Mouse (Mus musculus): ENCODE measurements around the gene Mrpl38. TPM values are rescaled to one million over a fixed set of nuclear protein-coding genes. Genes with fewer than 3 reads are reported as not detected.
"Not testable (repeated sequence)": the region's sequence is repeated elsewhere in the genome, so short reads cannot be mapped to it uniquely, and the experiment has no call there.

Mrpl38 gene
- polyA plus RNA-seq, 1 experiment from 2014 or later = 89.0 TPM

DNA sequence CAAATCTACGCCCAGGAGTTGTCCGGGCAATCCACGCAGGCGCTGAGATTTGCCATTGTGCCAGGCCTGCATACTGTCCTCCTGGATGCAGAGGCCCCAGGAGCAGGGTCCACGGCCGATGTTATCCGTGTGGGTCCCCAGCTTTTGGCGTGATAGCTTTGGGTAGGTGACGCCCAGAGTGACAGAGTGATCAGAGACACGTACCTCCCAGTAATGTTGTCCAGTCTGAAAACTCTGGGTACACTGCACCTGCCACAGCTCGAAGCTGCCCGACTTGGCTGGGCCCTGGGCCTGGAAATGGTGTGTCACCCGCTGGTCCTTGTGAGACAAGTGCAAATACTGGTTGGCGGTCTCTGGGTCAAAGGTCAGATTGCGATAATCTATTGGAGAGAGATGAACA is 12.4 kb downstream of the Mrpl38 start:
- ATAC-seq (ENCODE audit: low FRiP score, low read depth) = no peak
- peaks cover 10% of the 10 kb centered on the region for H3K36me3 ChIP-seq
- no peak overlapping the region for H3K9ac ChIP-seq
- WGBS = 97% methylated on average over 15 of the region's 15 CpGs
- H3K27ac ChIP-seq (replicated peaks) = no peak overlapping the region
- H3K27me3 ChIP-seq = no peaks in the 10 kb centered on the region
- no peak overlapping the region for H3K4me2 ChIP-seq
- no peaks in the 10 kb centered on the region for H3K9me3 ChIP-seq
- H3K4me3 ChIP-seq = no peak overlapping the region
- H3K4me1 ChIP-seq (replicated peaks) = peaks cover 35% of the 10 kb centered on the region

- H3K9ac ChIP-seq; H3K27ac ChIP-seq (replicated peaks); H3K4me2 ChIP-seq; ATAC-seq (ENCODE audit: low FRiP score, low read depth); H3K27me3 ChIP-seq; H3K4me1 ChIP-seq (replicated peaks); H3K4me3 ChIP-seq; H3K9me3 ChIP-seq: not testable (repeated sequence)
- H3K36me3 ChIP-seq = peaks cover 10% of the 10 kb centered on the region
- WGBS = 93% methylated on average over 8 of the region's 8 CpGs
Measured at GRCm38 (mm10) chr11:116121731-116122245, 16.9 kb downstream of the Mrpl38 start.

- Histone ChIP-seq H3K36me3 (no peaks in the 10 kb centered on the region), H3K4me3 (no peak overlapping the region), H3K4me1 (replicated peaks) (no peaks in the 10 kb centered on the region), H3K27ac (replicated peaks) (no peak overlapping the region), H3K9ac (no peak overlapping the region), H3K27me3 (no peaks in the 10 kb centered on the region), H3K4me2 (no peak overlapping the region), H3K9me3 (no peaks in the 10 kb centered on the region)
- no peak for ATAC-seq (ENCODE audit: low FRiP score, low read depth)
Measured at GRCm38 (mm10) chr11:116117819-116118218, 20.8 kb downstream of the Mrpl38 start.

- Histone ChIP-seq H3K4me2 (no peak overlapping the region), H3K9me3 (no peaks in the 10 kb centered on the region), H3K27me3 (peaks cover under 1% of the 10 kb centered on the region; the same call in 1 of the 2 replicates), H3K4me1 (replicated peaks) (no peaks in the 10 kb centered on the region), H3K27ac (replicated peaks) (no peak overlapping the region), H3K9ac (no peak overlapping the region), H3K4me3 (no peak overlapping the region), H3K36me3 (no peaks in the 10 kb centered on the region)
- WGBS = 90% methylated on average over 12 of the region's 12 CpGs
- no peak for ATAC-seq (ENCODE audit: low FRiP score, low read depth)
Measured at GRCm38 (mm10) chr11:116117241-116117640, 21.4 kb downstream of the Mrpl38 start.

- no peak for ATAC-seq (ENCODE audit: low FRiP score, low read depth)
- Histone ChIP-seq H3K4me3 (no peak overlapping the region), H3K4me1 (replicated peaks) (peaks cover 26% of the 10 kb centered on the region), H3K27me3 (peaks cover 56% of the 10 kb centered on the region), H3K36me3 (no peaks in the 10 kb centered on the region), H3K9ac (no peak overlapping the region), H3K27ac (replicated peaks) (no peak overlapping the region), H3K4me2 (no peak overlapping the region), H3K9me3 (no peaks in the 10 kb centered on the region)
- WGBS = 86% methylated on average over 19 of the region's 19 CpGs
Measured at GRCm38 (mm10) chr11:116111611-116112203, 27.0 kb downstream of the Mrpl38 start.

DNA sequence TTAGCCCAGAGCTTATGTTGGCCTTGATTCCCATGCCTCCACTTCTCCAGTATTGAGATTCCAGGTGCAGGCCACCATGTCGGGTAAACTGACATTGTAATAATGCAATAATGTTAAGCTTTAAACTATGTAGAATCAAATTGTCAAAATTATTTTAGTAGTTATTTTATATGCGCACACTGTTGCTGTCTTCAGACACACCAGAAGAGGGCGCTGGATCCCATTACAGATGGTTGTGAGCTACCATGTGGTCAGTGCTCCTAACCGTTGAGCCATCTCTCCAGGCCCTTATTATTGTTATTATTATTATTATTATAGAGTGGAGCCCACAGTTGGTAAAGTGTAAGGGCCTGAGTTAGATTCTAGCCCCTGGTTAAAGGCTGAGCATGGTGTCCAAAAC is 27.6 kb downstream of the Mrpl38 start:
- H3K9me3 ChIP-seq = no peaks in the 10 kb centered on the region
- no peak for ATAC-seq (ENCODE audit: low FRiP score, low read depth)
- no peak overlapping the region for H3K9ac ChIP-seq
- no peaks in the 10 kb centered on the region for H3K36me3 ChIP-seq
- H3K27ac ChIP-seq (replicated peaks) = no peak overlapping the region
- no peak overlapping the region for H3K4me3 ChIP-seq
- H3K4me1 ChIP-seq (replicated peaks) = peaks cover 29% of the 10 kb centered on the region
- H3K4me2 ChIP-seq = no peak overlapping the region
- H3K27me3 ChIP-seq = peaks cover 62% of the 10 kb centered on the region
- 75% methylated on average over 4 of the region's 4 CpGs for WGBS

- Histone ChIP-seq H3K27ac (replicated peaks) (no peak overlapping the region), H3K4me3 (peak overlapping the region; percentile 40), H3K9ac (no peak overlapping the region), H3K27me3 (peaks cover 63% of the 10 kb centered on the region), H3K4me1 (replicated peaks) (peaks cover 30% of the 10 kb centered on the region), H3K9me3 (no peaks in the 10 kb centered on the region), H3K4me2 (peak overlapping the region; percentile 59), H3K36me3 (no peaks in the 10 kb centered on the region)
- 33% methylated on average over 10 of the region's 10 CpGs for WGBS
- ATAC-seq (ENCODE audit: low FRiP score, low read depth) = no peak
Measured at GRCm38 (mm10) chr11:116110540-116110939, 28.1 kb downstream of the Mrpl38 start.

DNA sequence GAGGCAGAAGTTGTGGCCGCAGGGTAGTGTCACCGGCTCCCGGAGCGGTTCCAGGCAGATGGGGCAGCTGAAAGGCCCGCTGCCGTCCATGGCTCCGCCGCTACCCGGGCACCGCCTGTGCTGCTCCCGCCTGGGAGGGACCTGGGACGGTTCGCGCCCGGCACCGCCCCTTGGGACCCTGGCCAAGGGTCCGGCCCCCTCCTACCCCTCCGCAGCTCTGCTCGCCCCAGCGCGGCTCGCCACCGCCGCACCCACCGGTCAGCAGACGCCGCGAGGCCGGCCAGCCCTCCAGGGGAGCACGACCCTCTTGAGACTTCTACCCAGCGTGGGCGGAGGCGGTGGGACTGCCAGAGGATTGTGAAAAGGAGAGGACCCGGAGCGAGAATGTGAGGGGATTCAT is 28.5 kb downstream of the Mrpl38 start:
- Histone ChIP-seq H3K27me3 (peaks cover 63% of the 10 kb centered on the region), H3K4me1 (replicated peaks) (peaks cover 30% of the 10 kb centered on the region), H3K27ac (replicated peaks) (no peak overlapping the region), H3K4me3 (peak overlapping the region; percentile 40), H3K9ac (peak overlapping the region; percentile 35), H3K4me2 (peak overlapping the region; percentile 59), H3K36me3 (no peaks in the 10 kb centered on the region), H3K9me3 (no peaks in the 10 kb centered on the region)
- peak; percentile 63; the same call in 1 of the 2 replicates for ATAC-seq (ENCODE audit: low FRiP score, low read depth)
- 1% methylated on average over 35 of the region's 35 CpGs for WGBS

GRCm38 (mm10) chr11:116109441-116110081 is 29.1 kb downstream of the Mrpl38 start:
- Histone ChIP-seq H3K27ac (replicated peaks) (no peak overlapping the region), H3K4me2 (peak overlapping the region; percentile 59), H3K27me3 (peaks cover 63% of the 10 kb centered on the region), H3K4me3 (peak overlapping the region; percentile 40), H3K36me3 (no peaks in the 10 kb centered on the region), H3K9me3 (no peaks in the 10 kb centered on the region), H3K9ac (peak overlapping the region; percentile 35), H3K4me1 (replicated peaks) (peaks cover 31% of the 10 kb centered on the region)
- WGBS = 3% methylated on average over 43 of the region's 70 CpGs
- ATAC-seq (ENCODE audit: low FRiP score, low read depth) = no peak

DNA sequence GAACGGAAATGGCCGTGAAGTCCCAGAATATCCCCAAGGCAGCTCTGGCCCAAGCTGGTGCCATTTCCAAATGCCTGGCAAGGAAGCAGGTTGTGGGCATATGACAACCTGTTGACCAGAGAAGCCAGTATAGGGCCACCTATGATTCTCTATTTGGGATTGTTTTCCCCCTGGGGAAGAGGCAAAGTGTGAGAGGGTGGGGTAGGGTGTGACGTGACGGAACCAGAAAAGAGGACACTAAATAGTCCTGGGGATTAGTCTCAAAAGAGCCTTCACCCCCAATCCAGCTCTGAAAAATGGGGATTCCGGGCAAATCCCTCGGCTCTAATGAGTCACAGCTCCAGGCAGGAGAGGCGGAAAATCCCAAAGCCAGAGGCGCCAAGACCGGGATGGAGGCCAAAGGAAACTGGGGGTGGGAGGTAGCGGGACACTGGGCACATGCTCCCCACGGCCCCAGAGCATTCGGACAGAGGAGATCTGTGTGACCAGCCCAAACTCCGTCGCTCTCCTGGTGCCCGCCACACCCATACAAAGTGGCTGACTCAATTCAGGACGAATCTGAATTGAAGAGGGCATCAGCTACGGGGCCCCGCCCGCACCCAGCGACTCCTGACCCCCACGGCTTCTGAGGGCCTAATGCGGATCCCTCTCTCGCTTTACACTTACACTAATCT is 30.1 kb downstream of the Mrpl38 start:
- peaks cover 41% of the 10 kb centered on the region for H3K4me1 ChIP-seq (replicated peaks)
- 3% methylated on average over 22 of the region's 23 CpGs for WGBS
- peaks cover 63% of the 10 kb centered on the region for H3K27me3 ChIP-seq

GRCm38 (mm10) chr11:116107777-116108285 is 30.8 kb downstream of the Mrpl38 start:
- Histone ChIP-seq H3K4me3 (0 out of 2 replicates have a peak overlapping the region, but pooled peaks have one; percentile 40), H3K9me3 (no peaks in the 10 kb centered on the region), H3K36me3 (no peaks in the 10 kb centered on the region), H3K4me2 (peak overlapping the region; percentile 59), H3K9ac (no peak overlapping the region), H3K4me1 (replicated peaks) (peaks cover 48% of the 10 kb centered on the region), H3K27me3 (peaks cover 63% of the 10 kb centered on the region), H3K27ac (replicated peaks) (no peak overlapping the region)
- 16% methylated on average over 19 of the region's 19 CpGs for WGBS
- ATAC-seq (ENCODE audit: low FRiP score, low read depth) = no peak

More for the DNA sequence above, 30.1 kb downstream of the Mrpl38 start:
- H3K36me3 ChIP-seq = no peaks in the 10 kb centered on the region
- H3K4me3 ChIP-seq = peak overlapping the region; percentile 40
- H3K9me3 ChIP-seq = no peaks in the 10 kb centered on the region
- peak overlapping the region; percentile 59 for H3K4me2 ChIP-seq
- no peak for ATAC-seq (ENCODE audit: low FRiP score, low read depth)
- 0 out of 2 replicates have a peak overlapping the region, but pooled peaks have one; percentile 35 for H3K9ac ChIP-seq
- H3K27ac ChIP-seq (replicated peaks) = no peak overlapping the region

All from hindbrain, embryonic 15.5 days (tissue).